Mouse (Mus musculus) stomach, postnatal 0 days (tissue): Measurements from ENCODE around the gene Eif1.

Experiments
- CTCF ChIP-seq: IDR thresholded peaks from 2 replicates; pipeline ENCODE4 v1.5.1; 2016; ENCODE audit warnings: antibody characterized with exemption, low read depth, mild to moderate bottlenecking, moderate library complexity
- EP300 ChIP-seq: optimal IDR thresholded peaks from 2 replicates; pipeline ENCODE3; 2016; ENCODE audit warnings: antibody characterized with exemption

GRCm38 (mm10) chr11:100352076-100352857 is 32.6 kb downstream of the Eif1 start:
- TF ChIP-seq CTCF (peak; percentile 73), EP300 (no peak)
